Mouse (Mus musculus): ENCODE results near the gene Sema5b.

DNA sequence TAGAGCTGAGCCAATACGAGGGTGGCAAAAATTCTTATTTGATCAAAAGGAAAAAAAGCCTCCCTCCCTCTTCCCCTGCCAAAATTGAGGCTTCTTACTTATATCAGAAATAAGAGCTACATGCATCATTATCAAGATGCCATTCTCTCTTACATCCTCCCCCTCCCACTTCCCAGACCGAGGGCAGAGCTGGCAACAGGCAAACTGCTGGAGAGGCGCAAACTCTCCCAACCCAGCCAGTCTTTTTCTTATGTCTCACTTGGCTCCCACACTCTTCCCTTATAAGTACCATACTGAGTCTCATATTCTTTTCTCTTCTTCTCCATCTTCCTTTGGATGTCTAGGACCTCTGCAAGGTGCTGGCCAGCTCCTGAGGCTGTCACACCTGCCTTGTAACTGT, 6.3 kb upstream of the Sema5b start:
- TF ChIP-seq CTCF (IDR thresholded peaks at IDR 0.05; ENCODE audit: low read depth, low read length) (no peak), POLR2A (IDR thresholded peaks at IDR 0.05; ENCODE audit: extremely low read depth, insufficient read depth, low read length) (no peak)
